8 mouse cellular contexts compared by ENCODE assay signal in the genomic region with DNA sequence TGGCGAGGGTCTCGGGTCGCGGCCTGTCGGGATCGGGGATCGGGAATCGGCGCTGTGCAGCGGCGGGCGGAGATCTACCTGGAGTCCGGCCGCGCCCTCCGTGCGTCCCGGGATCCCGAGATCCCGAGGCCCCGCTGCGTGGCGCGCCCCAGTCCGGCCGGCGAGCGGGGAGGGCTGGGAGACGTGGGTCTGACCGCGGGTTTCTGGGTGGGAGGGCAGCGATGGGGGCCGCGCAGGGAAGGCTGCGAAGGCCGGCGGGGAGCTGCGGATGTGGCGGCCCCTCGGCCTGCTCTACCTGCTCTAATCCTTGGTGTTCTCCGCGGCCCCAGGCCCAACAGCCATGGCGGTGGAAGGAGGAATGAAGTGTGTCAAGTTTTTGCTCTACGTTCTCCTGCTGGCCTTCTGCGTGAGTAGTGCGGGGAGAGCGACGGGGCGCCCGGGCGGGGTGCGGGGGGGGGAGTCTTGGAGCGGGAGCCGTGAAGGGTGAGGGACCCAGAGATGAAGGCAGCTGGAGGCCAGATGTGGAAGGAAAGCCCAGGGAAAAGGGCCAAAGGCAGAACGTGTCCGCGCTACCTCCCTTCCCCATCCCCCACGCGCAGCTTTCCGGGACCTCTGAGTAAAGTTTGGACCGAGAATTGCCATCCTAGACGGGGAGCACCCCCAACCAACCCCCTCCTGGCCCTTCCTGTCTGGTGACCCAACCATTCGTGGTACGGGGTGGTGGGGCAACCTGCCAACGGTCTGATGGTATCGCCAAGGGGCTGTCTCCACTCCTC. TPM values are rescaled to one million over a fixed set of nuclear protein-coding genes. Genes with fewer than 3 reads are reported as not detected.
DNase-seq lines count a peak whose midpoint lies in the region; ATAC-seq and TF ChIP-seq lines count a peak whose summit lies in the region.

No protein-coding gene starts in this region.

- TF ChIP-seq CTCF in gastrocnemius, adult 2 months (IDR thresholded peaks at IDR 0.05), result no peak

- under 1% methylated on average over 65 of the region's 66 CpGs for WGBS in intestine, embryonic 16.5 days
- 2% methylated on average over 66 of the region's 66 CpGs for WGBS in liver, embryonic 15.5 days (ENCODE audit: insufficient replicate concordance)
- 2% methylated on average over 41 of the region's 66 CpGs for WGBS in neural tube, embryonic 11.5 days

- H3K4me1 ChIP-seq in intestine, embryonic 16.5 days (ENCODE audit: control insufficient read depth, insufficient read depth, low read length), result peaks cover 10% of the 10 kb centered on the region
- H3K4me1 ChIP-seq in liver, embryonic 15.5 days (replicated peaks), result peaks cover 11% of the 10 kb centered on the region; the same call in 1 of the 2 replicates
- H3K4me1 ChIP-seq in neural tube, embryonic 11.5 days (ENCODE audit: control insufficient read depth, insufficient read depth, low read length), result no peaks in the 10 kb centered on the region

- peak; percentile 49 for ATAC-seq in intestine, embryonic 16.5 days
- peak; percentile 14; the same call in 1 of the 2 replicates for ATAC-seq in liver, embryonic 15.5 days (ENCODE audit: insufficient read depth)
- ATAC-seq in neural tube, embryonic 11.5 days (ENCODE audit: insufficient read depth, low FRiP score, low TSS enrichment), result peak; percentile 24

- intact Hi-C loops in heart, postnatal 25 days (cut with DNase I), result loop anchor here (5.0 kb wide), 2 partner anchors 37 to 67 kb away; no protein-coding TSS in a partner anchor
- intact Hi-C loops in gastrocnemius, adult 2 months (cut with DNase I), result loop anchor here (5.0 kb wide), 1 partner anchor 37 kb away; no protein-coding TSS in a partner anchor

- H3K27ac ChIP-seq in gastrocnemius, adult 2 months, result peak overlapping the region; percentile 99
- peak overlapping the region; percentile 96 for H3K27ac ChIP-seq in intestine, embryonic 16.5 days (ENCODE audit: low read length)
- peak overlapping the region; percentile 29; the same call in 1 of the 2 replicates for H3K27ac ChIP-seq in liver, embryonic 15.5 days (replicated peaks)
- no peak overlapping the region for H3K27ac ChIP-seq in neural tube, embryonic 11.5 days (ENCODE audit: low read depth, low read length)

- peak overlapping the region; percentile 81 for H3K4me2 ChIP-seq in intestine, embryonic 16.5 days (ENCODE audit: low read depth, low read length)
- peak overlapping the region; percentile 69 for H3K4me2 ChIP-seq in liver, embryonic 15.5 days
- peak overlapping the region; percentile 60 for H3K4me2 ChIP-seq in neural tube, embryonic 11.5 days (ENCODE audit: low read depth)

- H3K4me3 ChIP-seq in gastrocnemius, adult 2 months, result peak overlapping the region; percentile 100
- H3K4me3 ChIP-seq in intestine, embryonic 16.5 days (ENCODE audit: low read length), result peak overlapping the region; percentile 85
- peak overlapping the region; percentile 60 for H3K4me3 ChIP-seq in liver, embryonic 15.5 days (replicated peaks)
- peak overlapping the region; percentile 67 for H3K4me3 ChIP-seq in neural tube, embryonic 11.5 days (ENCODE audit: low read depth, low read length)

- peak; percentile 97 for DNase-seq in heart, adult 11 months
- DNase-seq in heart, postnatal 25 days (ENCODE audit: low spot score), result no peak
- DNase-seq in adrenal gland, postnatal 25 days, result peak; percentile 64
- DNase-seq in gastrocnemius, adult 2 months, result peak; percentile 73
- DNase-seq in neural tube, embryonic 11.5 days (ENCODE audit: low spot score), result peak; percentile 35
- DNase-seq in thymus, postnatal 25 days, result no peak

- peaks cover 3% of the 10 kb centered on the region; the same call in 1 of the 2 replicates for H3K36me3 ChIP-seq in intestine, embryonic 16.5 days (ENCODE audit: control insufficient read depth, insufficient read depth, low read length)
- 0 out of 2 replicates have a peak, but pooled peaks cover 8% of the 10 kb centered on the region for H3K36me3 ChIP-seq in liver, embryonic 15.5 days (replicated peaks)
- no peaks in the 10 kb centered on the region; the same call in 1 of the 2 replicates for H3K36me3 ChIP-seq in neural tube, embryonic 11.5 days (ENCODE audit: control insufficient read depth, insufficient read depth, low read length)

- H3K27me3 ChIP-seq in intestine, embryonic 16.5 days (replicated peaks; ENCODE audit: control insufficient read depth, insufficient read depth, low read length), result no peaks in the 10 kb centered on the region
- H3K27me3 ChIP-seq in liver, embryonic 15.5 days, result peaks cover 56% of the 10 kb centered on the region
- 0 out of 2 replicates have a peak, but pooled peaks cover 2% of the 10 kb centered on the region for H3K27me3 ChIP-seq in neural tube, embryonic 11.5 days (ENCODE audit: control insufficient read depth, insufficient read depth, low read length)

- H3K9ac ChIP-seq in intestine, embryonic 16.5 days (ENCODE audit: low read depth, low read length), result peak overlapping the region; percentile 96
- peak overlapping the region; percentile 53 for H3K9ac ChIP-seq in liver, embryonic 15.5 days
- peak overlapping the region; percentile 72 for H3K9ac ChIP-seq in neural tube, embryonic 11.5 days (ENCODE audit: low read length)

- no peaks in the 10 kb centered on the region for H3K9me3 ChIP-seq in intestine, embryonic 16.5 days (ENCODE audit: control insufficient read depth, low read length)
- H3K9me3 ChIP-seq in liver, embryonic 15.5 days (replicated peaks), result no peaks in the 10 kb centered on the region
- H3K9me3 ChIP-seq in neural tube, embryonic 11.5 days (ENCODE audit: control insufficient read depth, low read length), result no peaks in the 10 kb centered on the region

RNA-seq across cellular contexts. Expression of a gene that starts 9.5 kb away (rescaled TPM):
- total RNA-seq in heart, postnatal 25 days (2021), result 100 to 1,000 TPM; 110 to 123 TPM
- total RNA-seq in adrenal gland, postnatal 25 days (2021), result 238 and 302 TPM in 2 replicates
- total RNA-seq in gastrocnemius, adult 2 months (2021), result 100 to 1,000 TPM; 124 to 132 TPM
- polyA plus RNA-seq in intestine, embryonic 16.5 days (2015; fragmentation: Nextera tagmentation; extraction: Ambion mirVana), result 794 TPM in 2 replicates
- polyA plus RNA-seq in liver, embryonic 15.5 days (2015; fragmentation: Nextera tagmentation; extraction: Ambion mirVana), result 102 and 113 TPM in 2 replicates
- polyA plus RNA-seq in neural tube, embryonic 11.5 days (2014; fragmentation: Nextera tagmentation; extraction: Ambion mirVana), result 192 and 208 TPM in 2 replicates

RNA-seq across cellular contexts. Expression of a gene that starts 12.4 kb away (rescaled TPM):
- total RNA-seq in heart, postnatal 25 days (2021), result 1 to 10 TPM; 5.0 to 7.9 TPM
- total RNA-seq in adrenal gland, postnatal 25 days (2021), result 7.7 and 15.9 TPM in 2 replicates
- total RNA-seq in gastrocnemius, adult 2 months (2021), result 1 to 10 TPM; 5.1 to 5.2 TPM
- 18.6 and 18.8 TPM in 2 replicates for polyA plus RNA-seq in intestine, embryonic 16.5 days (2015; fragmentation: Nextera tagmentation; extraction: Ambion mirVana)
- polyA plus RNA-seq in liver, embryonic 15.5 days (2015; fragmentation: Nextera tagmentation; extraction: Ambion mirVana), result 18.4 and 24.3 TPM in 2 replicates
- 10.7 and 11.2 TPM in 2 replicates for polyA plus RNA-seq in neural tube, embryonic 11.5 days (2014; fragmentation: Nextera tagmentation; extraction: Ambion mirVana)

RNA-seq across cellular contexts. Expression of a gene that starts 13.6 kb away (rescaled TPM):
- total RNA-seq in heart, postnatal 25 days (2021), result 100 to 1,000 TPM; 183 to 185 TPM
- total RNA-seq in adrenal gland, postnatal 25 days (2021), result 189 and 195 TPM in 2 replicates
- 100 to 1,000 TPM; 137 to 169 TPM for total RNA-seq in gastrocnemius, adult 2 months (2021)
- polyA plus RNA-seq in intestine, embryonic 16.5 days (2015; fragmentation: Nextera tagmentation; extraction: Ambion mirVana), result 208 and 220 TPM in 2 replicates
- 93.9 and 96.1 TPM in 2 replicates for polyA plus RNA-seq in liver, embryonic 15.5 days (2015; fragmentation: Nextera tagmentation; extraction: Ambion mirVana)
- 215 and 227 TPM in 2 replicates for polyA plus RNA-seq in neural tube, embryonic 11.5 days (2014; fragmentation: Nextera tagmentation; extraction: Ambion mirVana)

RNA-seq across cellular contexts. Expression of a gene that starts 18.7 kb away (rescaled TPM):
- 1 to 10 TPM; 2.3 to 2.6 TPM for total RNA-seq in heart, postnatal 25 days (2021)
- total RNA-seq in adrenal gland, postnatal 25 days (2021), result 1.5 and 1.9 TPM in 2 replicates
- 1 to 10 TPM; 4.8 to 5.2 TPM for total RNA-seq in gastrocnemius, adult 2 months (2021)
- polyA plus RNA-seq in intestine, embryonic 16.5 days (2015; fragmentation: Nextera tagmentation; extraction: Ambion mirVana), result 2.1 and 2.2 TPM in 2 replicates
- polyA plus RNA-seq in liver, embryonic 15.5 days (2015; fragmentation: Nextera tagmentation; extraction: Ambion mirVana), result 0.26 and 0.31 TPM in 2 replicates
- polyA plus RNA-seq in neural tube, embryonic 11.5 days (2014; fragmentation: Nextera tagmentation; extraction: Ambion mirVana), result 16.4 and 17.7 TPM in 2 replicates

RNA-seq across cellular contexts. Expression of a gene that starts 23.4 kb away (rescaled TPM):
- 100 to 1,000 TPM; 165 to 176 TPM for total RNA-seq in heart, postnatal 25 days (2021)
- total RNA-seq in adrenal gland, postnatal 25 days (2021), result 9.6 and 10.2 TPM in 2 replicates
- total RNA-seq in gastrocnemius, adult 2 months (2021), result 10 to 100 TPM; 58.4 to 72.9 TPM
- 3.3 and 3.7 TPM in 2 replicates for polyA plus RNA-seq in intestine, embryonic 16.5 days (2015; fragmentation: Nextera tagmentation; extraction: Ambion mirVana)
- 0.81 and 1.1 TPM in 2 replicates for polyA plus RNA-seq in liver, embryonic 15.5 days (2015; fragmentation: Nextera tagmentation; extraction: Ambion mirVana)
- polyA plus RNA-seq in neural tube, embryonic 11.5 days (2014; fragmentation: Nextera tagmentation; extraction: Ambion mirVana), result 4.2 and 4.5 TPM in 2 replicates

Comparison
In these comparisons a context has a peak if more than half of its experiments do, and no peak if none do; other contexts are left out.
1. DNase-seq: peak in heart, adult 11 months (single experiment), adrenal gland, postnatal 25 days (single experiment), gastrocnemius, adult 2 months (single experiment) and neural tube, embryonic 11.5 days (single experiment); none in heart, postnatal 25 days (single experiment) and thymus, postnatal 25 days (single experiment).
2. Peak in every context shown above with its lines, with median percentiles within 50 percentile points of each other: H3K4me3 ChIP-seq, ATAC-seq, H3K4me2 ChIP-seq and H3K9ac ChIP-seq.